Mouse (Mus musculus): ENCODE data around the gene Tmem132e.
A peak's percentile ranks its signal among the peaks of the same experiment; 100 is the strongest.

Gene Tmem132e

DNA sequence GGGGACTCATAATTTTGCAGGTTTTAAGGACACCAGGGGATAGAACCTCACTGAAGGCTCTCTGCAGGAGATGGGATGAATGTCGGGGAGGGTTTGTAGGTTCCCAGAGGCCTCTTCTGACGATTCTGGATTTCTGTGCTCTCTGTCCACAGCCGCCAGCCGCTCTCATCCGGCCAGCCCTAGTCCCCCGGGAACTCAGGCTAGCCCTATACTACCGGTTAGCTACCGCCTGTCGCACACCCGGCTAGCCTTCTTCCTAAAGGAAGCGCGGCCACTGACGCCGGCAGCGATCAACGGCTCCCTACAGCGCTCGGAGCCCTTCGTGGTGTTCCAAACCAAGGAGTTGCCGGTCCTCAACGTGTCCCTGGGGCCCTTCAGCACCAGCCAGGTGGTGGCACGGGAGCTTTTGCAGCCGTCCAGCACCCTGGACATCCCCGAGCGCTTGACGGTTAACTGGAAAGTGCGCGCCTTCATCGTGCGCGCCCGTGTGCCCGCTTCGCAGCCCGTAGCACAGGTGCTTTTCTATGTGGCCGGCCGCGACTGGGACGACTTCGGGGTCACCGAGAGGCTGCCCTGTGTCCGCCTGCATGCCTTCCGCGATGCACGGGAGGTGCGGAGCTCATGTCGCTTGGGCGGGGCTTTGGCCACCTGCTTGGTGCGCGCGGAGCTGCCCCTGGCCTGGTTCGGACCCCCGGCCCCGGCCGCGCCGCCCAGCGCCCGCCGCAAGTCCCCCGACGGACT lies 45.6 kb downstream of the Tmem132e start:
- peak; percentile 13 for DNase-seq

GRCm38 (mm10) chr11:82434832-82435182 lies 46.1 kb downstream of the Tmem132e start:
- no peak for DNase-seq

GRCm38 (mm10) chr11:82448485-82448884 lies 59.8 kb downstream of the Tmem132e start:
- no peak for DNase-seq

DNA sequence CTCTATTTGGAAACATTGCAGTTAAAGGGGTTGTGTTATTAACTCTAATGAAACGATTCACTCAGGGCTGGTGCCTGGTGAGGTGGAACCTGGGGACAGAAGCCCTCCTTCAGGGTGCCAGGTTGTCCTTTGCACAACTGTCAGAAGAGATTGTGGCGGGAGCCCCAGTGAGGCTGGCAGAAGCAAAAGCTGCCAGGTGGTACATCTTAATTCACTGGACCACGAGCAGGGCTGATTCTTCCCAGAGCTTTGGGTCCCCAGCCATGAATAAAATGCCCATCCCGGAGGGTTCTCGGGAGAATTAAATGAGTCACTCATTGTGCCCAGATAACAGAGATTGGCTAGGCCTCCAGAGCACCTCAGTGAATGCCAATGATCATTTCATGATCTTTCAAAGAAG lies 63.8 kb downstream of the Tmem132e start:
- no peak for DNase-seq

GRCm38 (mm10) chr11:82453230-82453629 lies 64.5 kb downstream of the Tmem132e start:
- DNase-seq, result no peak

- no peak for DNase-seq
Observed at GRCm38 (mm10) chr11:82461326-82461725, 72.6 kb downstream of the Tmem132e start.

GRCm38 (mm10) chr11:82465536-82465935 lies 76.8 kb downstream of the Tmem132e start:
- DNase-seq, result no peak

DNA sequence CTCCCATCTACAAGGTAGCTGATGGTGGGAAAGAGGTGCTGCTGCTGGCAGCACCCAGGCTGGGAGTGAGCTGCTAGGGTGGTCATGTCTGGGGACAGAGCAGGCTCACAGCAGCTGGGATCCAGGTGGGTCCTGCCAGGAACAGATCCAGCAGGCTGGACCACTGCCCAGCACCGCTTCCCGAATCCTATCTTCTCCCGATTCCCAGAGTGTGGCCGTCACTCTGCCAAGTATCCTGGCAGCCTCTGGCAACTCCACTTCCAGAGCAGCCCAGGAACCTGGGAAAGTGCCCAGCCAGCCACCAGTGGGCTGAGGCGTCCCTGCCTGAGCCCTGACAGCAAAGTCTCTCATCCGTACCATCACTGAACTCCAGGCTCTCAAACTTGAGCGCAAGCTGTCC lies 78.5 kb downstream of the Tmem132e start:
- DNase-seq, result no peak

- DNase-seq, result no peak
Observed at GRCm38 (mm10) chr11:82471076-82471475, 82.4 kb downstream of the Tmem132e start.

DNA sequence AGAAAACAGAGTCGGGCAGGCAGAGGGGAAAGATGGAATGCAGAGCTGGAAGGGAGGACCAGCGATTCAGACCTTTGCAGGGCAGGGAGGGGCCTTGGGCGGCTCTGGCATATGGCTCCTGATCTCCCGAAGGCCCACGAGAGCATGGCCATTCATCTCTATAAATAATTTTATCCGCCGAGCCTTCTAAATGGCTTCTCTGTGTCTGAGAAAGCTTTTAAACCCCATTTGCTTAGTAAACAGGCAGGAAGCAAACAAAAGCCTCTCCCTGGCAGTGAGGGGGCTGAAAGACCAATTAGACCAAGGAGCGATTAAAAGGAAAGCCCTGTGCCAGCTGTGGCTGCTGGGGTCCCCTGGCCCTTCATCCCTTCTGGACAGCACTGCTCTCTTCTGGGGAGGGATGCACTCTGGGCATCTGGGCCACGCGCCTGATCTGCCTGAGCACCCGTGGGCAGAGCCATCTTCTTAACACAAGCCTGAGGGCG lies 84.5 kb downstream of the Tmem132e start:
- DNase-seq, result no peak

- DNase-seq, result no peak
Observed at GRCm38 (mm10) chr11:82476092-82476491, 87.4 kb downstream of the Tmem132e start.

- no peak for DNase-seq
Observed at GRCm38 (mm10) chr11:82477412-82477811, 88.7 kb downstream of the Tmem132e start.

- DNase-seq, result no peak
Observed at GRCm38 (mm10) chr11:82480941-82481340, 92.2 kb downstream of the Tmem132e start.

DNA sequence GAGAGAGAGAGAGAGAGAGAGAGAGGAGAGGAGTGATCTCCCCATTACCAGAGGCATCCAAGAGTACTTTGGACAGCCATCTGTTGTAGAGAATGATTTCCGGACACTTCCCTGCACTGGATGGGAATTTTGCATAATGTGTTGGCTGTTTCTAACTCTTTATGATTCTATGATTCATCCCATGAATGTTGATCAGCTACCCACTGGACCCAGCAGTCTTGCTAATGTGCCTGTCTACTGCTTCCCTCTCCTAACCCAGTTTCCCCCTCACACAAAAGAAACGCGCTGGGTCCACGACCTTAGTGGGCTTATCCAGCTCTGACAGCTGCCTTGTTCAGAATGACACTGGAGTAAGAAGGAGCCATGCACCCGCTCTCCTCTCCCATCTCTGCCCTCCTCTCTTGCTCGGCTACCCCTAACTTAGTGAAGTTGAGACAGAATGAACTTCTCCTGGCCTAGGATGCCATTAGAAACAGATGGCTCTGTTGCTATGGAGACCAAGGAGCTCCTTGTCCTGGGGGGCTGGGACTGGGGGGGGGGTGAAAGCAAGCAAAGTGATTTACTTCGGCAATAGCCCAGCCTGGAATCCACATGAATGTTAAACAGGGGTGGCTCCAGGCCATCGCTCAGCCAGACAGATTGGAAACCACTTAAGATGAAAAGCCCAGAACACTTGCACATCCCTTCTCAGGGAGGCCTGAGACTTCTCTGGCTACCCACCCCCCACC lies 98.8 kb downstream of the Tmem132e start:
- no peak for DNase-seq

- no peak for DNase-seq
Observed at GRCm38 (mm10) chr11:82490896-82491295, 102.2 kb downstream of the Tmem132e start.
